Mouse (Mus musculus) limb, embryonic 11.5 days (tissue): ENCODE measurements around the gene Prkag1. TPM values are rescaled to one million over a fixed set of nuclear protein-coding genes. Genes with fewer than 3 reads are reported as not detected.

Experiments
- ATAC-seq: fragments of 200-750 bp; cut with Nextera tagmentation; 2 replicates; pipeline ENCODE4 v1.8.0; 2017; ENCODE audit warnings: low read depth; ENCODE audit not compliant: insufficient number of reproducible peaks, low FRiP score, low TSS enrichment
- DNase-seq: peaks from one replicate; pipeline ENCODE4 v3.0.0-alpha.2; 2015; ENCODE audit warnings: low spot score
- H3K27ac ChIP-seq: fragments of 300-500 bp; sonication (generic); replicated peaks from 2 replicates; pipeline ENCODE4 v1.5.1; 2014; ENCODE audit warnings: low read depth, mild to moderate bottlenecking, low read length
- H3K27me3 ChIP-seq: fragments of 300-500 bp; sonication (generic); 2 replicates; pipeline ENCODE4 v1.6.1; 2014; ENCODE audit warnings: mild to moderate bottlenecking, low read length, mixed read lengths; ENCODE audit not compliant: control insufficient read depth, insufficient read depth
- H3K36me3 ChIP-seq: fragments of 300-500 bp; sonication (generic); 2 replicates; pipeline ENCODE4 v1.6.1; 2014; ENCODE audit warnings: mild to moderate bottlenecking, low read length, moderate library complexity, mixed read lengths; ENCODE audit not compliant: control insufficient read depth, insufficient read depth
- H3K4me1 ChIP-seq: fragments of 300-500 bp; sonication (generic); 2 replicates; pipeline ENCODE4 v1.6.1; 2014; ENCODE audit warnings: low read length, mixed read lengths; ENCODE audit not compliant: control insufficient read depth, insufficient read depth
- H3K4me2 ChIP-seq: fragments of 300-500 bp; sonication (generic); 2 replicates; pipeline ENCODE4 v1.6.1; 2014; ENCODE audit warnings: low read depth, mild to moderate bottlenecking, moderate library complexity; ENCODE audit not compliant: severe bottlenecking
- H3K4me3 ChIP-seq: fragments of 300-500 bp; sonication (generic); 2 replicates; pipeline ENCODE4 v1.5.1; 2014; ENCODE audit warnings: low read depth, low read length
- H3K9ac ChIP-seq: fragments of 300-500 bp; sonication (generic); 2 replicates; pipeline ENCODE4 v1.6.1; 2014; ENCODE audit warnings: mild to moderate bottlenecking, low read length
- H3K9me3 ChIP-seq: fragments of 300-500 bp; sonication (generic); 2 replicates; pipeline ENCODE4 v1.6.1; 2016; ENCODE audit warnings: low read length; ENCODE audit not compliant: control insufficient read depth
- WGBS: fragments of 180-500 bp; shearing (Covaris S2); extraction: QIAGEN DNeasy Blood & Tissue Kit; methylation state at CpG from one replicate; pipeline ENCODE4 v1.1.7; 2014; 5-methylcytosine and 5-hydroxymethylcytosine counted together
- polyA plus RNA-seq: library from polyadenylated mRNA; unstranded; fragments of >200 nt; fragmentation: Nextera tagmentation; extraction: Ambion mirVana; gene quantifications from 2 replicates; pipeline ENCODE4 v1.2.1, GENCODE M21; 2014

The Prkag1 gene
- 79.3 and 84.6 TPM in 2 replicates for polyA plus RNA-seq

DNA sequence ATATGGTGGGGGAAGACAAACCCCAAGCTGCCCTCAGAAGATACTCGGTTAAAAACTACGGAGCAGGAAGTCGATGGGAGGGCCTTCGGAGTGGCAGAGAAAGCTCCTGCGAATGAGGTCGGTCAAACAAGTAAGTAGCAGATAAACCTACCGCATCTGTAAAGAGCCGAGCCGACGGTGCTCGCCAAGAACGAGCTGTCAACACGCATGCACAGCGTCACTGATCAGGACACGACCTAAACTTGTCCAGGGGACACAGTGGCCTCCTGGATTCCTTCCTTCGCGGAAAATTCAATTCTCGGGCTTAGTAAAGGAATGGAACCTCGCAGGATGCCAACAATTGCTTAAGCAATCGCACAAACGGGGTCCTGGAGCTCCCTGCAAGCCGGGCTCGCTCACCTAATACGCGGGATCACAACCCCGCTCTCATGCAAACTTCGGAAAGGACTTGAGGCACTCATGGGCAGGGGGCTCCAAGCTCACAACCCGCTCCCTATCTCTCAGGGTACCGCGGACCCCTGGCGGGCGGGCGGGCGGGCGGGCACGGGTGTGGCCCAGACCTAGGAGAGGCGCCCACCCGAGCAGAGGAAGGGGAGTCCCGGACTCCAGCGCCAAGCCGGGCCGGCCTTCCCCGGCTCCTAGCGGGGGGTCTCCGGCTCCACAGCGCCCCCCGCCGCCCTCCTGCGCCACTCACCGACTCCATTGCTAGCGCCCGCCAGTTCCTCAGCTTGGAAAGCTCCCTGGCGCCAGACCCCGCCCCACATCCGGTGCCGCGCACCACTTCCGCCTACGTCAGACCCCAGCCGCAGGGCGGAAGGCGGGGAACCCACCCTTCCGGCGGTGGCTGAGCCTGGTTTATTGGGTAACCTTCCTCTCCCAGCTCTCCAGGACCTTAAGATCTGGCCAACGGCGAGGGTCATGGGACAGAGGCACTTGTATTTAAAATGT, at the start of gene Prkag1:
TSS of gene Prkag1 (minus strand) at position 786 of the 948 bp plus-strand sequence.
- DNase-seq (peak; percentile 98), ATAC-seq (peak; percentile 93)
- peak within 1 kb of the TSS; percentile 70 for H3K27ac ChIP-seq
- WGBS = under 1% methylated on average over 63 of the region's 66 CpGs
- no peaks in the 10 kb centered on the region for H3K27me3 ChIP-seq
- peak within 1 kb of the TSS; percentile 80 for H3K9ac ChIP-seq
- peaks cover 24% of the 10 kb centered on the region for H3K36me3 ChIP-seq
- peak within 1 kb of the TSS; percentile 52 for H3K4me2 ChIP-seq
- H3K4me3 ChIP-seq = peak within 1 kb of the TSS; percentile 74
- H3K4me1 ChIP-seq = 0 out of 2 replicates have a peak, but pooled peaks cover 2% of the 10 kb centered on the region
- H3K9me3 ChIP-seq = no peaks in the 10 kb centered on the region

- Histone ChIP-seq H3K9me3 (no peaks in the 10 kb centered on the region), H3K27me3 (no peaks in the 10 kb centered on the region), H3K4me1 (peaks cover 7% of the 10 kb centered on the region; the same call in 1 of the 2 replicates), H3K36me3 (no peaks in the 10 kb centered on the region), H3K27ac (no peak overlapping the region), H3K4me2 (no peak overlapping the region), H3K4me3 (no peak overlapping the region), H3K9ac (no peak overlapping the region)
- no peak for ATAC-seq
- 19% methylated on average over 3 of the region's 3 CpGs for WGBS
- peak; percentile 73 for DNase-seq
Observed at GRCm38 (mm10) chr15:98877331-98877730, 46.0 kb upstream of the Prkag1 start.

DNA sequence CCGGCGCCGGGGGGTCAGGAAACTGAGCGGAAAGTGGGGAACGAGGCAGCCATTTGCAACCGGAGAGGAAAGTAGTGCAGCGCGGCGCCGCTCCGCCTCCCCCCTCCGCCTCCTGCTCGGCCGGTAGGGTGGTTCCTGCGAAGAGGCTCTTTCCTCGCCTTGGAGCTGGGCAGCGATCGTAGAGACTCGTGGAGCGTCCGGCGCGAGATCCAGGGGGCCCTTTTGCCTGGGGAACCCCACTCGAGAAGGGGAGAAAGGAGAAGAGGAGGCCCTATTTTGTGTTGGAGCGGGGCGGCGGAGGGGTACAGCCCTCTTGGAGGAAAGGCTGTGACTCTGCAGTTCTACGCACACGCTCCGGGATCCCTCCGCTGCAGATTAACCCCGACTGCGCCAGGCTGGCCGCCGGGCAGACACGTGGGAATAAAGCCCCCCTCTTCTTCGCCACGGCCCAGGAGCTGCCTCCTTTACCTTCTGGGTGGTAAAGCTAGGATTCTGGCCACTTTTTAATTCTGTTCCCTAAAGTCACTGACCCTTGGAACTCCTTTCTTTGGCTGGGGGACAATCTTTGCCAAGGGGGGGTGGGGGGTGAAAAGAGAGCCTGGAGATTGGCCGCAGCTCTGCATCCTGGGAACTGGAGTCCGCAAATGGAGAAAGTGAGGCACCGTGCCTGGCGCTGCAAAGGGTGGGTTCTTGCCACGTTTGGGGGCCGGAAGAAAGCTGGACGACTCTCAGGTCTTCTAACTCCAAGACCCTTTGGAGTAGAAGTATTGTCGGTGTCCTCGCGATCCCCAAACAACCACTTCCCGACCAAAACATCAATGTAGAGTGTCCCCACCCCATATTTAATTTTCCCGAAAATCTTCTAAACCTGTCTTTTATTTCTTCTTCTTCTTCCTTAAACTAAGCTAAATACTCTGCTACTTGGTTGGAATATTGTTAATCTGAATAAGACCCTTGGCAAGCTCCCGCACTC, 40.9 kb upstream of the Prkag1 start:
- peak overlapping the region; percentile 98 for H3K4me2 ChIP-seq
- no peaks in the 10 kb centered on the region for H3K27me3 ChIP-seq
- no peaks in the 10 kb centered on the region for H3K9me3 ChIP-seq

GRCm38 (mm10) chr15:98871070-98871915, 40.0 kb upstream of the Prkag1 start, which contains the start of gene Kmt2d:
Gene Kmt2d (minus strand): TSS chr15:98871204.
- peak within 1 kb of the TSS; percentile 94 for H3K4me3 ChIP-seq
- H3K27me3 ChIP-seq = no peaks in the 10 kb centered on the region
- peak within 1 kb of the TSS; percentile 98 for H3K4me2 ChIP-seq
- H3K9me3 ChIP-seq = no peaks in the 10 kb centered on the region
- H3K36me3 ChIP-seq = no peaks in the 10 kb centered on the region; the same call in 1 of the 2 replicates
- WGBS = under 1% methylated on average over 88 of the region's 94 CpGs
- peak within 1 kb of the TSS; percentile 98 for H3K27ac ChIP-seq
- ATAC-seq (peak; percentile 70), DNase-seq (peak; percentile 63)
- peaks cover 26% of the 10 kb centered on the region for H3K4me1 ChIP-seq
- H3K9ac ChIP-seq = peak within 1 kb of the TSS; percentile 99

More for the DNA sequence above, 40.9 kb upstream of the Prkag1 start:
- WGBS = 1% methylated on average over 40 of the region's 51 CpGs
- Histone ChIP-seq H3K36me3 (no peaks in the 10 kb centered on the region), H3K4me3 (peak overlapping the region; percentile 94), H3K9ac (peak overlapping the region; percentile 99), H3K27ac (peak overlapping the region; percentile 98), H3K4me1 (peaks cover 26% of the 10 kb centered on the region)
- peak; percentile 96 for DNase-seq
- ATAC-seq = peak; percentile 72

DNA sequence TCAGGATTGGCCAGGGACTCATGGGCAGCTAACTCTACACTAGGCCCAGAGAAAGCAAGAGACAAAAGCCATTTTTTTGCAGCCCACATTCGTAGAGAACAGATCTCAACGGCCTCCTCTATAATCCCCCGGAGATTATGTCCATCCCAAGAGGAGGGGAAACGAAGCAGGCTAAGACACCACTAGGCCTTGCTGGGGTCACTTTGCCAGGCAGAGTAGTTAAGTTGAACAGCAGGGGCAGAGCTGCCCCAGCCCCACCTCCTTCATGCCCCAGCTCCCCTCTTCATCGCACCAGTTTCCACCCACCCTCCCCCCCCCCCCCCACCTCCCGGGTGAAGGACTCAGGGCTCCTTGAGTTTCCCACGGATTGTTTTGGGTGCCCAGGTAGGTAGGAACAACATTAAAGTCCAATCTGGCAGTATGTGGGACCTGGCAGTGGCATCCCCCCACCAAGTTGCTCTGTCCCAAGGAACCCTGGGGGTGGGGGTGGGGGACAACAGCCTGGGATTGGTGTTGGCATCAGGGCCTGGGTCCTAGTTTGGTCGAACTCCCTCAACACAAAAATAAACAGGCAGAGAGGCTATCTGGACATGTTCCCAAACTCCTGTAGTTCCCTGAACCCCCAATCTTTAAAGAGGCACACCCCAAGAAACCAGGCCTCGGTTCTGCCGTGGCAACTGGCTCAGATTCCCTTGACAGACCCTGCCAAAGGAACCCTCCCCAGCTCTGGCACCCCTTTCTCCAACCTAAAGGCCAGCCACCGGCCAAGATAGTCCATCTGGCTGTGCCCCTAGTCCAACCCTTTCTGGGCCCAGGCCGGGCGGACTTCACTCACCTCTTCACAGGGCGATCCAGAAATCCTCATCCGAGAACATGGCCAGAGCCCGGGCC, 39.1 kb upstream of the Prkag1 start:
- Histone ChIP-seq H3K4me1 (peaks cover 26% of the 10 kb centered on the region), H3K9me3 (no peaks in the 10 kb centered on the region), H3K27me3 (no peaks in the 10 kb centered on the region), H3K27ac (peak overlapping the region; percentile 98; the same call in 1 of the 2 replicates), H3K36me3 (peaks cover 8% of the 10 kb centered on the region), H3K4me2 (peak overlapping the region; percentile 98), H3K4me3 (peak overlapping the region; percentile 94), H3K9ac (peak overlapping the region; percentile 99)
- ATAC-seq (no peak), DNase-seq (peak; percentile 60)
- 1% methylated on average over 16 of the region's 16 CpGs for WGBS

DNA sequence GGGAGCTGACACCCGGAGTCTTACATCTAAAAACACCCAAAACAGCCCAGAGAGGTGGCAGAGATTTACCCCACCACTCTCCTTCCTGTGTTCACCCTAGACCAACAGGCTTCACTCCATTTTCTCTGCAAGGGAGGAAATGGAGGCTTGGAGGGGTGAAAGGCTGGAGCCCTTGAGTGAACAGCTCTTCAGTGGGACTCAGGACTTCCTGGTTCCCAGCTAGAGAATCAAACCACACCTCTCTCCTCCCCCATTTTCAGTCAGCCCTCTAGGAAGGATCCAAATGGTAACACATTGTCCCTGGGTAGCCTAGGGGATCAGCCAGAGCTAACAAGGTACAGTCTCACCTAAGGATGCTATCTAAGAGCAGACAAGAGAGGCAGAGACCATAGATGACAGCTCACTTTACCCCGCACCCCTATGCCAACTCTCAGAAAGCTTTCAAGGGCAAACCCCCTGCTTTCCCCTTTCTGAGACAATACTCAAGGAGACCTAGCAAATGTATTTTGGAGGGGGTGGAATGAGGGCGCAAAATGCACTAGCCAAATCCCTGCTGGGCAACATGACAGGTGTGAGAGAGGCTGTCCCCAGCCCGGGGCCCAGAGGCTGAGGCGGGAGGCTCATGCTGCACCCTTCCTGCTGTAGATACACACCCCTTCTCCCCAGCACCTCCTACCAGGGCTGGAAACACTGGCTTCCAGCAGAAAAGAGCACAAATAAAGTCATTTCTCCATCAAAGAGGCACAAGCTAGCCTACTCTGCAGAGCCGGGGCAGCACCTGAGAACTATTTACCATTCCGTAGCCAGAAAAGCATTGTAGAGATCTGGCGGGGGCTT, 38.2 kb upstream of the Prkag1 start:
- Histone ChIP-seq H3K9me3 (no peaks in the 10 kb centered on the region), H3K36me3 (peaks cover 10% of the 10 kb centered on the region), H3K9ac (peak overlapping the region; percentile 99), H3K4me3 (peak overlapping the region; percentile 94), H3K27ac (no peak overlapping the region), H3K4me1 (peaks cover 26% of the 10 kb centered on the region), H3K4me2 (peak overlapping the region; percentile 98), H3K27me3 (no peaks in the 10 kb centered on the region)
- DNase-seq (no peak), ATAC-seq (no peak)
- WGBS = 14% methylated on average over 8 of the region's 8 CpGs
